Mouse (Mus musculus) ES-E14 (cell line): Measurements from ENCODE around the gene Trove2.

ENCODE experiments used
- HCFC1 ChIP-seq: IDR thresholded peaks from 2 replicates; pipeline ENCODE4 v1.6.1; 2012; ENCODE audit warnings: low read length, inconsistent platforms, borderline replicate concordance; ENCODE audit not compliant: insufficient read depth
- MAFK ChIP-seq: IDR thresholded peaks from 2 replicates; pipeline ENCODE4 v1.6.1; 2014; ENCODE audit warnings: mild to moderate bottlenecking, low read depth, low read length, inconsistent platforms; ENCODE audit not compliant: insufficient read depth
- ZC3H11A ChIP-seq: IDR thresholded peaks from 2 replicates; pipeline ENCODE4 v1.6.1; 2012; ENCODE audit warnings: low read depth, mild to moderate bottlenecking, inconsistent platforms, low read length, borderline replicate concordance
- ZNF384 ChIP-seq: IDR thresholded peaks from 2 replicates; pipeline ENCODE4 v1.6.1; 2012; ENCODE audit warnings: low read depth, low read length, inconsistent platforms

GRCm38 (mm10) chr1:143788584-143789227 is 11.8 kb upstream of the Trove2 start:
- TF ChIP-seq ZC3H11A (no peak), HCFC1 (no peak), ZNF384 (no peak), MAFK (no peak)
